Mouse (Mus musculus): ENCODE data around the gene 1700025B11Rik. TPM values are rescaled to one million over a fixed set of nuclear protein-coding genes. Genes with fewer than 3 reads are reported as not detected.
"Not testable (repeated sequence)": the region's sequence is repeated elsewhere in the genome, so short reads cannot be mapped to it uniquely, and the experiment has no call there.

The 1700025B11Rik gene
- polyA plus RNA-seq (2017; shearing (Covaris generic)) = not detected

DNA sequence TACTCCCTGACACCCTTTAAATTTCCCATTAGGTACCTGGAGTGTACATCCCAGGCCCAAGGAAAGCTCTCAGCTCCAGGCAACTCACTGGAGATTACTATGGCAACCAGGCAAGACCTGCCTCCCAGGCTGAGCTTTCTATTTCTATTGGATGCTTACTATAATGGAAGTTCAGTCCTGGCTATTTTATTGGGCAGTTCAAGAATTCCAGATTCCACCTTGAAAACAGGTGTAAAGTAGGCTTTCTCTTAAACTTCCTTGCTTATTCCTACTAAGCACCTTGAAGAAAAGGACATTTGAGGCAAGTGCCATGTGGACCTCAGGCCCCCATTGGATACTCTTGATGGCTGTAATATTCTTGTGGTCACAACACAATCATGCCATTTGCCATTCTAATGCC is at the start of gene 1700025B11Rik:
Gene 1700025B11Rik (minus strand): TSS at position 101 of the 400 bp plus-strand sequence.
- ATAC-seq = no peak

- no peak for ATAC-seq
Observed at GRCm38 (mm10) chr15:77606069-77606468, 44.4 kb upstream of the 1700025B11Rik start.

- no peak for ATAC-seq
Observed at GRCm38 (mm10) chr15:77598958-77599357, 37.3 kb upstream of the 1700025B11Rik start, which contains the start of gene Gm36245. Gene Gm36245 (plus strand): TSS chr15:77599258.

DNA sequence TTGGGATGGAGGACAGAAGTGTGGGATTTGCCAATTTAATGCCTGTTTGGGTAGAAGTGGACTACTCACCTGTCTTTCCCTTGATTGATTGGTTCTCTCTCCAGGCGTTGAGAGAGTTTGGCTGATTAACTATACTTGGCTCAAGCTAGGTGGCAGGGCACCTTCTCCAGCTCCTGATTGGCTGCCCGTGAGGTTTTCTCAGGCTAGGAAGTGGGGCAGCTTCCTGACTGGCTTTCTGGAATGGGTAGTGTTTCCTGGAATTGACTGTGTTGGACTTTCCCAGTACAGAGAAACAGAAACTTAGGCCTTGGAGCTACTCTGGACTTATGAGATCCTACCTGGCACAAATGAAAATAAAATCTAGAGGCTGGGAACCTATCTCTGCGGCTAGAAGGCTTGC is 36.7 kb upstream of the 1700025B11Rik start:
- no peak for ATAC-seq

- ATAC-seq = no peak
Observed at GRCm38 (mm10) chr15:77595961-77596360, 34.3 kb upstream of the 1700025B11Rik start, which contains the start of gene Apol10b. Gene Apol10b (minus strand): TSS chr15:77596125.

DNA sequence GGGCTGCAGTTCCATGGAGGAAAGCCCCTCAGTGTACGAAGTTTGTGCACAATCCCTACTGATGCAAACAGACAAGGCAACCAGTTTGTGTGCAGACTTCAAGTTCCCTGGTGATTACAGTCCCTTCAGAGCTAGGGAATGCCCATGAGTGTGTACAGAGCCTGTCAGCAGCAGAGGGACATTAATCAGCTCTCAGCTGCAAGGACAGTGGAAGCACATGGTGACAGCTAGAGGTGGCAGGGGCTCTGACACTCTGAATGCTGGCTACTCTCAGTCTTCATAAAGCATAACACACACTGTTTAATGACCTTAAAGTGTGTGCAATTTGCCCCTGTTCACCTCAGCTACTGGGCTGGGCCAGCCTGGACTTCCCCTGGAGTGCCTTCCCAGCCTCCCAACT is 31.9 kb upstream of the 1700025B11Rik start:
- ATAC-seq = no peak

DNA sequence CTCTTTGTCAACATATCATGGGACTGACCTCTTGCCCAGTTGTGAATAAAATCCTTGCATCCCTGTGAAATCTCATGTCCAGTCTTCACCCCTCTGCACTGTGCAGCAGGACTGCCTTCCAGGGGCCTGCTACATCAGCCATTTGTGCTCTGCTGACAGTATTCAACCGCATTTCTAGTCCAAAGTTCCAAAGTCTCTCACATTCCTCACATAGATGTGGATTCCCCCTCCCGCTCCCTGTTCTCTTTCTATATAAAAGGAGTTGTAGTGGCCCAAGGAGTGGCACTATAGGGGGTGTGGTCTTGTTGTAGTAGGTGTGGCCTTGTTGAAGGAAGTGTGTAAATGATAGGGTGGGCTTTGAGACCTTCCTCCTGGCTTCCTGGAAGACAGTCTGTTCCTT is 29.2 kb upstream of the 1700025B11Rik start:
- ATAC-seq = no peak

GRCm38 (mm10) chr15:77588981-77589380 is 27.3 kb upstream of the 1700025B11Rik start:
- no peak for ATAC-seq

- ATAC-seq = no peak
Observed at GRCm38 (mm10) chr15:77587026-77587425, 25.3 kb upstream of the 1700025B11Rik start.

GRCm38 (mm10) chr15:77581681-77582080 is 20.0 kb upstream of the 1700025B11Rik start:
- no peak for ATAC-seq

DNA sequence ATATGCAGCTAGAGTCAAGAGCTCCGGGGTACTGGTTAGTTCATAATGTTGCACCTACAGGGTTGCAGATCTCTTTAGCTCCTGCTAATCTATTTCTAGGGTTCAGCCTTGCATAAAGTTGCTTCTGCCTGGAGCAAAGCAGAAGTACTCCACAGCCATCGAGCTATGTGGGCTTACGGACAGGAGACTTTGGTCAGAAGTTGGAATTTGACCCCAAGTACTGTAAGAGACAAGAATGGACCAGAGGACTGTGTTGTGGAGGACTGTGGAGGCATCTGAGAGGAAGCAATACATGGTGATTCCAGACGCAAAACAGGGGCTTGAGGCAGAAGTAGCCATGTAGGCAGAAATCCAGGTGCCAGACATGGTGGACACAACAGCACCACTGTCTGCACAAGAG is 17.6 kb upstream of the 1700025B11Rik start:
- no peak for ATAC-seq

DNA sequence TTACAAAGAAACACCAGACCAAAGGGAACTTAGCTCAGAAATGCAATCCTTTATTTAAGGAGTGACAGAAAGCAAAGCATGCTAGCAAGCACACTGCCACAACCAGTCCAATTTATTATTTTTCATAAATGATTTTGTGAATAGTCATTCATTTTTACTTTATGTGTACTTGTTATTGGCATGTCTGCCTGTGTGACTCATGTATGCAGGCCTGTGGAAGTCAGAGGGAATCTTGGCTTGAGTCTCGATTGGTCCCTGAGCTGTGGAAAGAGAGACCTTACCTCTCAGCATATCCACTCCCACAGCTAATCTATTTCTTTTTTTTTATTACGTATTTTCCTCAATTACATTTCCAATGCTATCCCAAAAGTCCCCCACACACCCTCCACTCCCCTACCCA is 17.1 kb upstream of the 1700025B11Rik start:
- no peak for ATAC-seq

GRCm38 (mm10) chr15:77563219-77563618 is 1.5 kb upstream of the 1700025B11Rik start:
- ATAC-seq = no peak

DNA sequence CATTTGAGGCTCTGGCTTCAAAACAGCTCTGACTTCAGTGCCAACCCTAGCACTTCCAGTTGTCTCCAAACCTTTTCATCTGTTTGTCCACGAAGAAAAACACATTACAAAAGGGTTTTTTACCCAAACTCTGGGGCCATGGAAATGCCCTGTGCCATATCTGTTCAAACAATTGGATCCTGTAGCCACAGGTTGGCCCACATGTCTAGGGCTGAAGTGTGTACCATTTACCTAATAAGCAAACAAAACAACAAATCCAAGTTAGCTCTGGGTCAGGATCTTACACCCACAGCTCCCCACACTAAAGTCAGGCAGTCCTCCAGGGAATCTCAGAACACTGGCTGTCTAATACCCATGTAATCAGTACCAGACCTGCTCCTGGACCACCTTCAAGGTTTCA is 22.5 kb downstream of the 1700025B11Rik start:
- not testable (repeated sequence) for ATAC-seq

DNA sequence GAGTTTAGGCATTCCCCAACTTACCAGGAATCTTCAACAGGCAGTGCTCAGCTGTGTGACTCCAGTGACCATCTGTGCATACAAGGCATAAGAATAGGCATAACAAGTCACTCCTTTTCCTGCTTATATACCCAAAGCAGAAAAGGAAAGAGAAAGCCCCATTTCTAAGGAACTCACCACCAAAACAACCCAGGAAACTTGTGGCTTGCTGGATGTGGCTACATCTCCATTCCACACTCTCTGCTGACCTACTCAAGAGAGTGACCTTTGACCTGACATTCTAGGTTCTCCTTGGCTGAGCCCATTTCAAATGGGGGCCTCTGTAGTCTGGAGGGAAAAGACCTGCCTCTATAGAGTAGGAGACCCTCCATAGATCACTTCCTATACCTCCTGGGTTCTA is 28.5 kb downstream of the 1700025B11Rik start, which contains the start of gene Apol7c:
Gene Apol7c (minus strand): TSS at position 101 of the 400 bp plus-strand sequence.
- no peak for ATAC-seq

- not testable (repeated sequence) for ATAC-seq
Observed at GRCm38 (mm10) chr15:77523186-77523843, 38.4 kb downstream of the 1700025B11Rik start.

- ATAC-seq = not testable (repeated sequence)
Observed at GRCm38 (mm10) chr15:77520596-77520995, 41.1 kb downstream of the 1700025B11Rik start.

Other genes with a start within 250 kb of the 1700025B11Rik start
- gene Apol7a, start 162.8 kb downstream of the 1700025B11Rik start, polyA plus RNA-seq (2017; shearing (Covaris generic)) = not detected
- 10 to 100 TPM; 11.0 to 17.0 TPM for gene Apol9a, start 150.8 kb downstream of the 1700025B11Rik start, polyA plus RNA-seq (2017; shearing (Covaris generic))
- gene Apol7b, start 114.4 kb downstream of the 1700025B11Rik start, polyA plus RNA-seq (2017; shearing (Covaris generic)) = under 1 TPM; 0.54 to 0.65 TPM
- gene Apol10a, start 84.8 kb downstream of the 1700025B11Rik start, polyA plus RNA-seq (2017; shearing (Covaris generic)) = under 1 TPM in 1 of 2 experiments, not detected in 1; 0.22 TPM
- gene Apol11a, start 53.6 kb downstream of the 1700025B11Rik start, polyA plus RNA-seq (2017; shearing (Covaris generic)) = not detected
- gene Apol7c, start 28.6 kb downstream of the 1700025B11Rik start, polyA plus RNA-seq (2017; shearing (Covaris generic)) = under 1 TPM in 1 of 2 experiments, not detected in 1; 0.59 TPM
- 10 to 100 TPM; 10.1 to 14.3 TPM for gene Apol10b, start 34.2 kb upstream of the 1700025B11Rik start, polyA plus RNA-seq (2017; shearing (Covaris generic))
- gene Gm36245, start 37.4 kb upstream of the 1700025B11Rik start, polyA plus RNA-seq (2017; shearing (Covaris generic)) = not detected
- gene Apol11b, start 81.4 kb upstream of the 1700025B11Rik start, polyA plus RNA-seq (2017; shearing (Covaris generic)) = under 1 TPM; 0.27 to 0.49 TPM
- gene Apol7e, start 137.0 kb upstream of the 1700025B11Rik start, polyA plus RNA-seq (2017; shearing (Covaris generic)) = 10 to 100 TPM; 57.4 to 67.8 TPM
- gene Apol9b, start 167.1 kb upstream of the 1700025B11Rik start, polyA plus RNA-seq (2017; shearing (Covaris generic)) = 10 to 100 TPM; 50.3 to 80.6 TPM
- gene Apol8, start 195.1 kb upstream of the 1700025B11Rik start, polyA plus RNA-seq (2017; shearing (Covaris generic)) = not detected